Mouse (Mus musculus) CH12.LX (cell line): ENCODE measurements around the gene Lgi2. TPM values are rescaled to one million over a fixed set of nuclear protein-coding genes. Genes with fewer than 3 reads are reported as not detected.
A peak's percentile ranks its signal among the peaks of the same experiment; 100 is the strongest.

Experiments
- DNase-seq: peaks from one replicate; pipeline ENCODE4 v3.0.0-alpha.2; 2013; ENCODE audit errors: extremely low read depth
- H3K27ac ChIP-seq: 2 replicates; pipeline ENCODE4 v1.5.1; 2012; ENCODE audit warnings: low read depth, mild to moderate bottlenecking, control low read depth, moderate library complexity; ENCODE audit not compliant: insufficient read depth
- H3K27me3 ChIP-seq: replicated peaks from 2 replicates; pipeline ENCODE3; 2012; ENCODE audit warnings: inconsistent platforms
- H3K36me3 ChIP-seq, 2 experiments: replicated peaks in 1 of 2; 2 replicates each; pipeline versions ENCODE3 to v1.6.1; 2012; ENCODE audit warnings: inconsistent platforms in 1 of 2, low read length in 1 of 2, mild to moderate bottlenecking in 1 of 2, mixed read lengths in 1 of 2, moderate library complexity in 1 of 2; ENCODE audit not compliant: control insufficient read depth in 1 of 2, insufficient read depth in 1 of 2
- H3K4me1 ChIP-seq, 2 experiments: 2 replicates each; pipeline ENCODE4 v1.6.1; 2012; ENCODE audit warnings: inconsistent platforms in 1 of 2, moderate library complexity in 1 of 2; ENCODE audit not compliant: insufficient read depth in 2 of 2, control insufficient read depth in 1 of 2
- H3K4me2 ChIP-seq: 2 replicates; pipeline ENCODE4 v1.6.1; 2012; ENCODE audit warnings: low read depth, mild to moderate bottlenecking, control low read depth; ENCODE audit not compliant: poor library complexity, insufficient read depth, severe bottlenecking
- H3K4me3 ChIP-seq, 3 experiments: fragments of 150-350 bp in 1 of 3; sonication (generic) in 1 of 3; replicated peaks in 1 of 3; 2 replicates each; pipeline versions ENCODE3 to v1.5.1; 2011 to 2012; ENCODE audit warnings: low read depth in 2 of 3, low read length in 2 of 3, mild to moderate bottlenecking in 2 of 3, moderate library complexity in 2 of 3, control low read depth in 1 of 3, improper control_type of control experiment in 1 of 3, inconsistent platforms in 1 of 3, mixed read lengths in 1 of 3; ENCODE audit not compliant: poor library complexity in 1 of 3
- H3K79me2 ChIP-seq: replicated peaks from 2 replicates; pipeline ENCODE4 v1.6.1; 2012; ENCODE audit warnings: mild to moderate bottlenecking, moderate library complexity; ENCODE audit not compliant: control insufficient read depth, poor library complexity, insufficient read depth, severe bottlenecking; ENCODE audit errors: extremely low read depth
- H3K9ac ChIP-seq: 2 replicates; pipeline ENCODE4 v1.6.1; 2012; ENCODE audit warnings: low read depth, mild to moderate bottlenecking, control low read depth, moderate library complexity; ENCODE audit not compliant: insufficient read depth
- H3K9me3 ChIP-seq: replicated peaks from 2 replicates; pipeline ENCODE3; 2012; ENCODE audit warnings: low read length, inconsistent platforms, mixed read lengths
- BHLHE40 ChIP-seq: IDR thresholded peaks from 2 replicates; pipeline ENCODE4 v1.6.1; 2011; ENCODE audit warnings: mild to moderate bottlenecking, low read depth, low read length, improper control_type of control experiment
- CHD2 ChIP-seq: IDR thresholded peaks from 2 replicates; pipeline ENCODE4 v1.6.1; 2011; ENCODE audit warnings: low read length, improper control_type of control experiment
- CTCF ChIP-seq, 2 experiments: IDR thresholded peaks in 1 of 2; conservative IDR thresholded peaks in 1 of 2; 2 replicates each; pipeline ENCODE4 v1.5.1; 2011 to 2012; ENCODE audit warnings: low read depth in 2 of 2, low read length in 2 of 2, improper control_type of control experiment in 1 of 2, inconsistent platforms in 1 of 2, mild to moderate bottlenecking in 1 of 2, moderate library complexity in 1 of 2
- ETS1 ChIP-seq: conservative IDR thresholded peaks from 2 replicates; pipeline ENCODE4 v1.6.1; 2012; ENCODE audit warnings: low read depth, mild to moderate bottlenecking, inconsistent platforms, low read length, improper control_type of control experiment, moderate library complexity
- GABPA ChIP-seq: IDR thresholded peaks from 2 replicates; pipeline ENCODE4 v1.6.1; 2012; ENCODE audit warnings: low read depth, low read length, improper control_type of control experiment, inconsistent platforms; ENCODE audit not compliant: insufficient replicate concordance
- HCFC1 ChIP-seq: IDR thresholded peaks from 2 replicates; pipeline ENCODE4 v1.6.1; 2012; ENCODE audit warnings: low read depth, mild to moderate bottlenecking, inconsistent platforms, low read length, improper control_type of control experiment
- JUN ChIP-seq: IDR thresholded peaks from 2 replicates; pipeline ENCODE4 v1.6.1; 2011; ENCODE audit warnings: low read depth, mild to moderate bottlenecking, low read length, improper control_type of control experiment, moderate library complexity; ENCODE audit not compliant: insufficient read depth
- MAFK ChIP-seq: IDR thresholded peaks from 2 replicates; pipeline ENCODE4 v1.6.1; 2011; ENCODE audit warnings: low read length, improper control_type of control experiment; ENCODE audit not compliant: insufficient replicate concordance
- MAZ ChIP-seq: IDR thresholded peaks from 2 replicates; pipeline ENCODE4 v1.6.1; 2012; ENCODE audit warnings: low read depth, mild to moderate bottlenecking, inconsistent platforms, low read length, improper control_type of control experiment, moderate library complexity
- MEF2A ChIP-seq: IDR thresholded peaks from 2 replicates; pipeline ENCODE4 v1.6.1; 2014; ENCODE audit warnings: low read depth, mild to moderate bottlenecking, inconsistent platforms, low read length, improper control_type of control experiment, borderline replicate concordance
- NELFE ChIP-seq: IDR thresholded peaks from 2 replicates; pipeline ENCODE4 v1.6.1; 2011; ENCODE audit warnings: low read depth, low read length, improper control_type of control experiment
- NRF1 ChIP-seq: IDR thresholded peaks from 2 replicates; pipeline ENCODE4 v1.6.1; 2014; ENCODE audit warnings: low read depth, mild to moderate bottlenecking, inconsistent platforms, low read length, improper control_type of control experiment, moderate library complexity
- POLR2A ChIP-seq: IDR thresholded peaks from 2 replicates; pipeline ENCODE4 v1.6.1; 2011; ENCODE audit warnings: low read depth, mild to moderate bottlenecking, improper control_type of control experiment, low read length
- POLR2AphosphoS2 ChIP-seq: IDR thresholded peaks from 2 replicates; pipeline ENCODE4 v1.6.1; 2011; ENCODE audit warnings: low read depth, low read length, improper control_type of control experiment
- RAD21 ChIP-seq: IDR thresholded peaks from 2 replicates; pipeline ENCODE4 v1.6.1; 2011; ENCODE audit warnings: low read depth, mild to moderate bottlenecking, low read length, improper control_type of control experiment, moderate library complexity
- RCOR1 ChIP-seq: conservative IDR thresholded peaks from 2 replicates; pipeline ENCODE4 v1.6.1; 2012; ENCODE audit warnings: low read depth, mild to moderate bottlenecking, inconsistent platforms, low read length, improper control_type of control experiment
- SMC3 ChIP-seq: IDR thresholded peaks from 2 replicates; pipeline ENCODE4 v1.6.1; 2011; ENCODE audit warnings: low read depth, low read length, improper control_type of control experiment
- TBP ChIP-seq: conservative IDR thresholded peaks from 2 replicates; pipeline ENCODE4 v1.6.1; 2011; ENCODE audit warnings: low read depth, low read length, improper control_type of control experiment
- USF1 ChIP-seq: IDR thresholded peaks from 2 replicates; pipeline ENCODE4 v1.6.1; 2014; ENCODE audit warnings: low read depth, mild to moderate bottlenecking, inconsistent platforms, low read length, improper control_type of control experiment
- USF2 ChIP-seq: conservative IDR thresholded peaks from 2 replicates; pipeline ENCODE4 v1.6.1; 2011; ENCODE audit warnings: low read depth, low read length, improper control_type of control experiment
- ZKSCAN1 ChIP-seq: IDR thresholded peaks from 2 replicates; pipeline ENCODE4 v1.6.1; 2012; ENCODE audit warnings: low read depth, inconsistent platforms, low read length, improper control_type of control experiment, borderline replicate concordance
- ZNF384 ChIP-seq: IDR thresholded peaks from 2 replicates; pipeline ENCODE4 v1.6.1; 2012; ENCODE audit warnings: low read depth, low read length, improper control_type of control experiment, inconsistent platforms
- dilution Hi-C: fragments of 300-500 bp; cut with MboI; formaldehyde crosslinking; loops from 2 replicates; pipeline ENCODE4 v1.14.3; 2020; ENCODE audit warnings: low sequenced_read_pairs; ENCODE audit not compliant: extremely low pct_unique_long_range_greater_than_20kb, extremely low pct_ligation_motif_present
- in situ Hi-C: fragments of 300-500 bp; cut with MboI; formaldehyde crosslinking; loops from 3 replicates; pipeline ENCODE4 v1.14.3; 2019; ENCODE audit warnings: low sequenced_read_pairs, low pct_ligation_motif_present, low pct_unique_long_range_greater_than_20kb, mixed read lengths
- polyA plus RNA-seq: library from polyadenylated mRNA; unstranded; fragments of >175 nt; gene quantifications from 2 replicates; pipeline ENCODE4 v1.2.1, GENCODE M21; 2012; ENCODE audit warnings: low read depth; ENCODE audit not compliant: insufficient read length
- total RNA-seq, 2 experiments: library from RNA; depleted of rRNA; stranded (reverse); fragments of 300-350 nt in 1 of 2; fragments of >200 nt in 1 of 2; gene quantifications; 2 replicates each; pipeline ENCODE4 v1.2.3; 2012 to 2014

Gene Lgi2
- total and polyA plus RNA-seq, 3 experiments: not detected

DNA sequence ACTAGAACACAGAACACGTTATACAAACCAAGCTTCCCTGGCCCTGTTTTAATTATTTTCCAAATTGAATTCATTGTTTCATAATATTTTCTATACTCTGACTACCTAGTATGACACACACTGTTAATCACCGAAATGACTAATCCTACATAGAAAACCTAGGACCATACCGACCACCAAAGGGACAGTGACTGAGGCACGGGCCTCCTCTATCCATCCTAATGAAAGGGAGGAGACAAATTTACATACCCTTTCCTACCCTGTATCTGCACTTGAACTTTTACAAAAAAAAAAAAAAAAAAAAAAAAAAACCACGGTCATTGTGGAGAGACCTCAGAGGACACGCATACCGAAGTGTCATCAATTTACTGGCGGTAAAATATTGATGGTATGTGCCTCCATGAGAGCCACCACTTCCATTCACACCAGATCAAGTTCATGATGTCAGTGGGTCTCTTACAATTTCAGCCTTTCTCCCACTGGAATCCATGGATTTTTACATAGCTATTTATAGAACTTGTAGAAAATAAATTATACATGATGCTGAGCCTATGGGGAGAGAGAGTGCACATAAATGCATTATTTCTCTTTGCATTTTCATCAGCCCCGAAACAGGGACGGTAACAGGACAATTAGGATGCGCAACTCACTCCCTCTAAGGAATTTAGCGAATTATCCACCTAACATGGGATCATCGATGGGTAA lies 15.5 kb downstream of the Lgi2 start:
- Histone ChIP-seq H3K4me3 (no peak overlapping the region), H3K9ac (no peak overlapping the region), H3K4me1 (peaks cover 0 to 6% of the 10 kb centered on the region in 2 experiments; a peak in 2 of 4 replicates), H3K27ac (no peak overlapping the region), H3K27me3 (no peaks in the 10 kb centered on the region), H3K9me3 (no peaks in the 10 kb centered on the region), H3K4me2 (no peak overlapping the region), H3K36me3 (no peaks in the 10 kb centered on the region), H3K79me2 (no peaks in the 10 kb centered on the region)
- in situ Hi-C loops: no loop called here
- TF ChIP-seq ZNF384 (no peak), POLR2AphosphoS2 (no peak), USF1 (no peak), POLR2A (no peak), HCFC1 (no peak), GABPA (no peak), SMC3 (no peak), MEF2A (no peak)
- dilution Hi-C loops: no loop called here
- DNase-seq: no peak

DNA sequence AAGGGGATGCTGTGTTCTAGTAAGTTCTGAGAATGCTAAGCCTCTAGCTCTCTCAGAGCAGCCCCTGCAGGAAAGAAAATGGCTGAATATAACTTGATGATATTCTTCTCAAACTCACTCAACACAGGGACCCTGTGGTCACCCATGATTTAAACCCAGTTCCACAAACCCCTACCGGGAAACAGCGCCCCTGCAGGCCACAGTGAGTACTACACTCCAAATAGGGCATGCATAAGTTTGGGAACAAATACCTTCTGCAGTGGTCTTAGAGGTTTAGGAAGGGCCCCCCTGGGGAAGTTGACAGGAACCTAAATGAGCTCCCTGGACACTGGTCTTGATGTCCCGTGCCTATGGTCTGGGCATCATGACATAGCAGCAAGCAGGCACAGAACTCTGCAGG lies 19.3 kb downstream of the Lgi2 start:
- H3K9ac ChIP-seq: no peak overlapping the region
- in situ Hi-C loops: no loop called here
- H3K4me3 ChIP-seq: no peak overlapping the region
- H3K4me1 ChIP-seq: peaks cover 0 to 6% of the 10 kb centered on the region in 2 experiments; a peak in 2 of 4 replicates
- TF ChIP-seq CTCF (conservative IDR thresholded peaks at IDR 0.05 in 1 of 2, IDR thresholded peaks at IDR 0.05 in 1 of 2; ENCODE audit: low read depth in 2 of 2, low read length in 2 of 2) (peak; percentile 52 to 89), MAZ (no peak), NELFE (no peak)
- TF ChIP-seq, all 38 proteins: peak for 1
- dilution Hi-C loops: no loop called here
- no peaks in the 10 kb centered on the region for H3K36me3 ChIP-seq
- H3K4me2 ChIP-seq: no peak overlapping the region
- DNase-seq: peak; percentile 27
- H3K9me3 ChIP-seq: no peaks in the 10 kb centered on the region
- no peak overlapping the region for H3K27ac ChIP-seq
- no peaks in the 10 kb centered on the region for H3K27me3 ChIP-seq
- no peaks in the 10 kb centered on the region for H3K79me2 ChIP-seq

GRCm38 (mm10) chr5:52543770-52544169 lies 22.5 kb downstream of the Lgi2 start:
- H3K36me3 ChIP-seq: no peaks in the 10 kb centered on the region
- no peak overlapping the region for H3K4me3 ChIP-seq
- no peaks in the 10 kb centered on the region for H3K9me3 ChIP-seq
- dilution Hi-C loops (no loop called here), in situ Hi-C loops (no loop called here)
- H3K4me1 ChIP-seq: peaks cover 0 to 6% of the 10 kb centered on the region in 2 experiments; a peak in 2 of 4 replicates
- no peaks in the 10 kb centered on the region for H3K27me3 ChIP-seq
- H3K27ac ChIP-seq: no peak overlapping the region
- no peak for DNase-seq
- H3K79me2 ChIP-seq: no peaks in the 10 kb centered on the region
- no peak overlapping the region for H3K4me2 ChIP-seq
- H3K9ac ChIP-seq: no peak overlapping the region
- no peak for TF ChIP-seq RCOR1
- no peak for TF ChIP-seq BHLHE40
- TF ChIP-seq USF2: no peak
- TF ChIP-seq ZNF384: no peak
- TF ChIP-seq MAZ: no peak
- no peak for TF ChIP-seq RAD21
- TF ChIP-seq CHD2: no peak
- TF ChIP-seq MAFK: no peak
- TF ChIP-seq ETS1: no peak
- no peak for TF ChIP-seq JUN
- TF ChIP-seq SMC3: no peak
- no peak for TF ChIP-seq TBP
- TF ChIP-seq ZKSCAN1: no peak
- TF ChIP-seq NRF1: no peak
- no peak for TF ChIP-seq GABPA
